Mouse (Mus musculus): Measurements from ENCODE around the gene Vwa7.

DNA sequence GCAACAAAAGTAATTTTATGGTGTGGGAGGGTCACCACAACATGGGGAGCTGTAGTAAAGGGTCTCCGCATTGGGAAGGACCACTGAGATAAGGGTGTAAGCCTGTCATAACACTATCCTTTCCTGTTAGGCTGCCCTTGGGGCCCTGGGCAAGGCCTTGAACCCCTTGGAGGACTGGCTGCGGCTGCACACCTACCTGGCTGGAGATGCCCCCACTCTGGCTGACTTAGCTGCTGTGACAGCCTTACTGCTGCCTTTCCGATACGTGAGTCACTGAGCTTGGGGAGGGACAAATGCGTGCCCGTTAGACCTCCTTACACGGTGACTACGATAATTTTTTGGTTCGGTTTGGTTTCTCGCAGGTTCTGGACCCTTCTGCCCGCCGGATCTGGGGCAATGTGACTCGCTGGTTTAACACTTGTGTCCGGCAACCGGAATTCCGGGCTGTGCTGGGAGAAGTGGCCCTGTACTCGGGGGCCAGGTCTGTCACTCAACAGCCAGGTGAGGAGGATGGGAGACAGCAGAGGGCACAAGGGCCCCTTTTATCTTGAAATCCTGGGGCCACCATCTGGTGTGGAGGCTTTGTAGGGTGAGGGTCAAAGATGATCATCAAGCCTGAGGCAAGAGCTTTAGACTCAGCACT, 12.2 kb upstream of the Vwa7 start:
- TF ChIP-seq CTCF (IDR thresholded peaks at IDR 0.05; ENCODE audit: extremely low read depth, insufficient read depth, low read length) (no peak), POLR2A (IDR thresholded peaks at IDR 0.05; ENCODE audit: extremely low read depth, insufficient read depth, low read length) (no peak)

Data from cortical plate, adult 2 months (tissue).